ENCODE assay signal across 8 mouse cellular contexts in the genomic region with DNA sequence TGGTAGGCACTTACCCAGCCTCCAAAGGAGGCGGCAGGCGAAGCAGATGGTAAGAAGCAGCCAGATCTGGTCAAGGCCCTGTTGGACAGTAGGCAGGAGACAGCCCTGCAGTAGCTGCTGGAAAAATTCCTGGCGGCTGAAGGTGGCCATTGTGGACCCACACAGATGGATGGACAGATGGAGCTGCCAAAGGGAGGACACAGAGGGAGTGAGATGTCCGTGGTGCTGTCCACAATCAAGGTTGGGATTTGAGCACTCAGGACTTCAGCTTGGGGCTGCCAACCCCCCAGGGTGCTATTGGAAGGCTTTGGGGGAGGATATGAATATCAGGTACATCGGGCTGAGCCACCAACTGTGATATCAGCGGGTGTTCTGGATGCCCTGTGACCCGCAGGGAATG. TPM values are rescaled to one million over a fixed set of nuclear protein-coding genes. Genes with fewer than 3 reads are reported as not detected.
DNase-seq lines count a peak whose midpoint lies in the region; ATAC-seq and TF ChIP-seq lines count a peak whose summit lies in the region.

No protein-coding gene starts in this region.

- no peak for ATAC-seq in hindbrain, embryonic 15.5 days (ENCODE audit: low FRiP score, low read depth)
- peak; percentile 2; the same call in 1 of the 2 replicates for ATAC-seq in midbrain, postnatal 0 days (ENCODE audit: low FRiP score)

- TF ChIP-seq CTCF in left cerebral cortex, adult 2 months (IDR thresholded peaks at IDR 0.05) = no peak
- TF ChIP-seq CTCF in midbrain, postnatal 0 days (IDR thresholded peaks at IDR 0.05) = no peak

- peak overlapping the region; percentile 50 for H3K9ac ChIP-seq in hindbrain, embryonic 15.5 days
- peak overlapping the region; percentile 71 for H3K9ac ChIP-seq in midbrain, postnatal 0 days (replicated peaks; ENCODE audit: low read length, poor library complexity, severe bottlenecking)

- DNase-seq in left cerebral cortex, adult 2 months (ENCODE audit: extremely low spot score in 1 of 2, low spot score in 2 of 2) = peak in 1 of 2 experiments; percentile 23
- no peak for DNase-seq in left cerebral cortex, adult 8-10 months (ENCODE audit: low spot score in 2 of 2)
- peak; percentile 80 to 88 for DNase-seq in cerebellum, postnatal 10 days
- DNase-seq in midbrain, postnatal 0 days (ENCODE audit: low spot score) = no peak
- DNase-seq in adrenal gland, adult (ENCODE audit: inconsistent age in 2 of 2, low spot score in 1 of 2) = no peak
- no peak for DNase-seq in embryo, embryonic 9.5 days (ENCODE audit: extremely low spot score)
- DNase-seq in adrenal gland, postnatal 25 days = no peak

- 28% methylated on average over 7 of the region's 7 CpGs for WGBS in hindbrain, embryonic 15.5 days
- 39% methylated on average over 7 of the region's 7 CpGs for WGBS in midbrain, postnatal 0 days

- H3K36me3 ChIP-seq in hindbrain, embryonic 15.5 days = peaks cover 5% of the 10 kb centered on the region; the same call in 1 of the 2 replicates
- H3K36me3 ChIP-seq in midbrain, postnatal 0 days (ENCODE audit: insufficient read depth, low read length) = peaks cover 3% of the 10 kb centered on the region; the same call in 1 of the 2 replicates

- H3K9me3 ChIP-seq in hindbrain, embryonic 15.5 days = no peaks in the 10 kb centered on the region
- H3K9me3 ChIP-seq in midbrain, postnatal 0 days (ENCODE audit: low read length) = no peaks in the 10 kb centered on the region

- H3K4me1 ChIP-seq in hindbrain, embryonic 15.5 days (replicated peaks) = peaks cover 6% of the 10 kb centered on the region
- H3K4me1 ChIP-seq in midbrain, postnatal 0 days (ENCODE audit: insufficient read depth, low read length) = 0 out of 2 replicates have a peak, but pooled peaks cover 4% of the 10 kb centered on the region

- peak overlapping the region; percentile 92 for H3K27ac ChIP-seq in left cerebral cortex, adult 2 months
- H3K27ac ChIP-seq in hindbrain, embryonic 15.5 days (replicated peaks) = peak overlapping the region; percentile 81; the same call in 1 of the 2 replicates
- H3K27ac ChIP-seq in midbrain, postnatal 0 days (ENCODE audit: low read depth, low read length) = peak overlapping the region; percentile 68

- H3K4me3 ChIP-seq in left cerebral cortex, adult 2 months = peak overlapping the region; percentile 56
- H3K4me3 ChIP-seq in hindbrain, embryonic 15.5 days = peak overlapping the region; percentile 54
- peak overlapping the region; percentile 53 for H3K4me3 ChIP-seq in midbrain, postnatal 0 days (ENCODE audit: low read depth, low read length)

- H3K27me3 ChIP-seq in hindbrain, embryonic 15.5 days = no peaks in the 10 kb centered on the region
- H3K27me3 ChIP-seq in midbrain, postnatal 0 days (ENCODE audit: insufficient read depth, low read length) = no peaks in the 10 kb centered on the region

- H3K4me2 ChIP-seq in hindbrain, embryonic 15.5 days = peak overlapping the region; percentile 59
- peak overlapping the region; percentile 55 for H3K4me2 ChIP-seq in midbrain, postnatal 0 days (ENCODE audit: low read depth, low read length, poor library complexity, severe bottlenecking)

- intact Hi-C loops in left cerebral cortex, adult 2 months (cut with DNase I) = no loop called here

RNA-seq across cellular contexts. Expression of gene Porcn, which starts 0.8 kb away (rescaled TPM):
- 10 to 100 TPM; 74.7 to 84.7 TPM for total RNA-seq in left cerebral cortex, adult 2 months (2021)
- total RNA-seq in left cerebral cortex, adult 8-10 months (2022) = 10 to 100 TPM; 66.0 to 71.8 (median 70.8) TPM
- polyA plus RNA-seq in hindbrain, embryonic 15.5 days (2015; fragmentation: Nextera tagmentation; extraction: Ambion mirVana) = 47.0 and 52.9 TPM in 2 replicates
- total RNA-seq in midbrain, postnatal 0 days (2014; rRNA removed) = 59.9 and 68.0 TPM in 2 replicates
- 42.3 and 44.4 TPM in 2 replicates for polyA plus RNA-seq in midbrain, postnatal 0 days (2015; fragmentation: Nextera tagmentation; extraction: Ambion mirVana)
- 4.6 and 7.0 TPM in 2 replicates for total RNA-seq in adrenal gland, postnatal 25 days (2021)

RNA-seq across cellular contexts. Expression of gene Ebp, which starts 12.2 kb away (rescaled TPM):
- total RNA-seq in left cerebral cortex, adult 2 months (2021) = 10 to 100 TPM; 34.8 to 35.7 TPM
- 10 to 100 TPM; 27.4 to 35.9 (median 33.1) TPM for total RNA-seq in left cerebral cortex, adult 8-10 months (2022)
- 29.9 and 32.9 TPM in 2 replicates for polyA plus RNA-seq in hindbrain, embryonic 15.5 days (2015; fragmentation: Nextera tagmentation; extraction: Ambion mirVana)
- total RNA-seq in midbrain, postnatal 0 days (2014; rRNA removed) = 24.7 and 26.6 TPM in 2 replicates
- polyA plus RNA-seq in midbrain, postnatal 0 days (2015; fragmentation: Nextera tagmentation; extraction: Ambion mirVana) = 22.9 and 26.9 TPM in 2 replicates
- 98.4 and 113 TPM in 2 replicates for total RNA-seq in adrenal gland, postnatal 25 days (2021)

RNA-seq across cellular contexts. Expression of gene Tbc1d25, which starts 29.6 kb away (rescaled TPM):
- 10 to 100 TPM; 14.5 to 16.6 TPM for total RNA-seq in left cerebral cortex, adult 2 months (2021)
- total RNA-seq in left cerebral cortex, adult 8-10 months (2022) = 10 to 100 TPM; 12.7 to 15.0 (median 14.8) TPM
- polyA plus RNA-seq in hindbrain, embryonic 15.5 days (2015; fragmentation: Nextera tagmentation; extraction: Ambion mirVana) = 22.7 and 25.7 TPM in 2 replicates
- 21.2 and 24.7 TPM in 2 replicates for total RNA-seq in midbrain, postnatal 0 days (2014; rRNA removed)
- 17.6 and 20.7 TPM in 2 replicates for polyA plus RNA-seq in midbrain, postnatal 0 days (2015; fragmentation: Nextera tagmentation; extraction: Ambion mirVana)
- 9.3 and 9.4 TPM in 2 replicates for total RNA-seq in adrenal gland, postnatal 25 days (2021)

RNA-seq across cellular contexts. Expression of gene Ftsj1, which starts 46.7 kb away (rescaled TPM):
- total RNA-seq in left cerebral cortex, adult 2 months (2021) = 10 to 100 TPM; 23.8 to 24.3 TPM
- total RNA-seq in left cerebral cortex, adult 8-10 months (2022) = 10 to 100 TPM; 21.8 to 24.3 (median 23.1) TPM
- polyA plus RNA-seq in hindbrain, embryonic 15.5 days (2015; fragmentation: Nextera tagmentation; extraction: Ambion mirVana) = 48.8 and 51.0 TPM in 2 replicates
- 39.6 and 39.9 TPM in 2 replicates for total RNA-seq in midbrain, postnatal 0 days (2014; rRNA removed)
- 35.4 and 39.9 TPM in 2 replicates for polyA plus RNA-seq in midbrain, postnatal 0 days (2015; fragmentation: Nextera tagmentation; extraction: Ambion mirVana)
- total RNA-seq in adrenal gland, postnatal 25 days (2021) = 20.7 and 27.3 TPM in 2 replicates

RNA-seq across cellular contexts. Expression of gene Rbm3, which starts 59.9 kb away (rescaled TPM):
- total RNA-seq in left cerebral cortex, adult 2 months (2021) = 100 to 1,000 TPM in 1 of 2 experiments, 10 to 100 TPM in 1; 86.0 to 124 TPM
- 100 to 1,000 TPM; 134 to 198 (median 155) TPM for total RNA-seq in left cerebral cortex, adult 8-10 months (2022)
- polyA plus RNA-seq in hindbrain, embryonic 15.5 days (2015; fragmentation: Nextera tagmentation; extraction: Ambion mirVana) = 289 and 303 TPM in 2 replicates
- 371 and 394 TPM in 2 replicates for total RNA-seq in midbrain, postnatal 0 days (2014; rRNA removed)
- 429 and 432 TPM in 2 replicates for polyA plus RNA-seq in midbrain, postnatal 0 days (2015; fragmentation: Nextera tagmentation; extraction: Ambion mirVana)
- 78.5 and 115 TPM in 2 replicates for total RNA-seq in adrenal gland, postnatal 25 days (2021)

Comparison
In these comparisons a context has a peak if more than half of its experiments do, and no peak if none do; other contexts are left out.
1. DNase-seq: peak in cerebellum, postnatal 10 days (2 of 2); none in left cerebral cortex, adult 8-10 months (0 of 2), midbrain, postnatal 0 days (single experiment), adrenal gland, adult (0 of 2), embryo, embryonic 9.5 days (single experiment) and adrenal gland, postnatal 25 days (single experiment).
2. Peak in every context shown above with its lines, with median percentiles within 50 percentile points of each other: H3K27ac ChIP-seq and H3K4me3 ChIP-seq.